Mouse (Mus musculus) brain, embryonic 14.5 days (tissue): ENCODE results near the gene Sergef. TPM values are rescaled to one million over a fixed set of nuclear protein-coding genes. Genes with fewer than 3 reads are reported as not detected.

Source experiments
- DNase-seq: peaks from one replicate; pipeline ENCODE4 v3.0.0-alpha.2; 2011; ENCODE audit warnings: low read depth
- CTCF ChIP-seq: fragments of 200-500 bp; IDR thresholded peaks from 2 replicates; pipeline ENCODE4 v1.5.1; 2012; ENCODE audit warnings: inconsistent platforms, mild to moderate bottlenecking, moderate library complexity, borderline replicate concordance; ENCODE audit not compliant: insufficient read depth, insufficient read length; ENCODE audit errors: extremely low read depth
- POLR2A ChIP-seq: fragments of 200-500 bp; IDR thresholded peaks from 2 replicates; pipeline ENCODE4 v1.6.1; 2012; ENCODE audit warnings: mild to moderate bottlenecking, inconsistent platforms, borderline replicate concordance; ENCODE audit not compliant: poor library complexity, insufficient read depth, insufficient read length, severe bottlenecking; ENCODE audit errors: extremely low read depth
- polyA plus RNA-seq: library from polyadenylated mRNA; depleted of rRNA; stranded (reverse); fragments of >200 nt; gene quantifications from 2 replicates; pipeline ENCODE4 v1.2.3, GENCODE M21; 2012; rRNA removed

Gene Sergef
- polyA plus RNA-seq, 1 experiment, result 32.8 TPM

DNA sequence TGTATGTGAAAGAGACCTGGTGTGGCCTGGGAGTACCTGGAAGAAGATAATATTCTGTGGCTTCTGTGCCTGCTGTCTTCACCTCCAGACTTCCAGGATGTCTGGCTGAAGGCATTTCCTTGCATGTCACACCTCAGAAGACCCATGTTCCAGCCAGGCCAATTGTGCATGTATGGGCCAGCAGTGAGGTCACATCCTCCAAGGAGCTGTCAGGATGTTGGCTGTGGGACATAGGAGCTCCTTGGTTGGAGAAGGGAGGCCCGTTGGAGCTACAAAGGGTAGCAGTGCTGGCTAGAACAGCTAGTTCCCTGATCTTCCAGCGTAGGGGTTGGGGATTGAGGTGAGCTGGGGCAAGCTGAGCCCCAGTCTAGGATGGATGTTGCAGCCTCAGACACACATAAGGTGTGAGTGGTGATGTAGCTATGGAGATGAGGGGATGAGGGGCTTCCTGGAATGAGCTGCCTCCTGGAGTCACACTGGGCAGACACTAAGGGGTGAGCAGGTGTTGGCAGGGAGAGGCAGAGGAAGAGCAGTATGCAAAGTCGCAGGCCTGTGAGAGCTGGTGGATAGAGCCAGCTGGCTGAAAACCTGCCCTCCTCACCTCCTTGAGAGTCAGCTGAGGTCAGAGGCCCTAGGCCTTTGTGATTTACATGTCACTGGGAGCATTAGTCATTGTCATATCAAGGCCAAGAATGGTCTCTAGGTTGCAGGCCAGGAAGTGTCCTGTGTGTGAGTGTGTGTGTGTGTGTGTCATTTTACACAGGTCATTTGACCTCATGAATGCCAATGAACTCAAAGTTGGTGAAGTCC, 238.0 kb downstream of the Sergef start:
- DNase-seq, result no peak
- no peak for TF ChIP-seq POLR2A
- TF ChIP-seq CTCF, result no peak

DNA sequence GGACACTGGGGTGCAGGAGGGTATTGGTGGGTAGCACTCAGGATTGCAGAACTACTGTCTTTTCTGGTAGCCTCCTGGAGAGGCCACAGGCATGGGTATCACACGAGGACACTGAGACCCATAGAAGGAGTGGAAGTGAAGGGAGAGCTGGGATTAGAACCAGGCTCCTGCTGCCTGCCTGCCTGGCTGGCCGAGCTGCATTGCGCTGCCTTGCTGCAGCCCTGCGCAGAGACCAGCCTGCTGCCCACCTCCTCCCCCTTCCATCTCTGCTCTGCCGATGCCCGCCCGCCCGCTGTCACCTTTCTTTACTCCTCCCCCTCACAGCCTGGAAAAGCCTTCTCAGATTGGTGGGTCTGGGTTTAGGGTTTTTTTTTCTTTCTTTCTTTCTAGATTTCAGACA, 239.3 kb downstream of the Sergef start:
- TF ChIP-seq CTCF (no peak), POLR2A (no peak)

DNA sequence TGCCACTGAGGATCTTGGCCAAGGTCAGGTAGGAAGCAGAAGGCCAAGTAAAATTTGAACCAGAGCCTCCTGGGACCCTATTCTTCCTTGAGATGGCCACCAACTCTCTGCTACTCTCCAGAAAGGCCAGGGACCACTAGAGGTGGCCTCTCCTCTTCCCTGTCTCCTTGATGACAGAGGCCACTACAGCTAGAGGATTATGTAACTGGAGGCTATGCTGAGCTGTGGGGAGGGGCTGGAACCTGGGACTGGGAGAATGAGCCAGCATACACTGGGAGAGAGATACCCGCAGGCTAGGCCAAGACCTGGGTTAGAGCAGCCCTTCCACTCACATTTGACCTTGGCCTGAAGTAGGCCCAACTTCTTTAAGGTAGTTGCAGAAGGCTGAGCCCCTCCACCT, 239.9 kb downstream of the Sergef start:
- no peak for TF ChIP-seq POLR2A
- TF ChIP-seq CTCF, result no peak
- no peak for DNase-seq

More for the DNA sequence above, 239.3 kb downstream of the Sergef start:
- DNase-seq, result peak; percentile 55

DNA sequence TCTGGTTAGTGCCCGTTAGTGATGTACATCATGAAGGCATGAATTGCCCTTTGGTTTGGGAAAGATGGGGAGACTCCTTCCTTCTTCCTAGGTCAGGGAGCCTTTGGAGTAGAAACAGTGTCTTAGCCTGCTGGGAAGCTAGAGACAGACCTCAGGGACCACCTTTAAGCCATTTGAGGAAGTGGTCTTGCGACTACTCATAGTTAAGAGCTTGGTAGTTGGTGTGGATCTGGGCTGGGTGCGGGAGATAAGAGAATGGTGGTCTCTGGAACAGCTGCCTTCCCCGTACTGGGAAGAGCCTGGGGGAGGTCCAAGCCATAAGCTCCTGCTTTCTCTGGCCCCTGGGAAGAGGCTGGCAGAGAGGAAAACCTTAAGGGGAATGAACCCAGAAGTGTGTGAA, 241.0 kb downstream of the Sergef start:
- no peak for DNase-seq
- TF ChIP-seq POLR2A, result no peak
- no peak for TF ChIP-seq CTCF

DNA sequence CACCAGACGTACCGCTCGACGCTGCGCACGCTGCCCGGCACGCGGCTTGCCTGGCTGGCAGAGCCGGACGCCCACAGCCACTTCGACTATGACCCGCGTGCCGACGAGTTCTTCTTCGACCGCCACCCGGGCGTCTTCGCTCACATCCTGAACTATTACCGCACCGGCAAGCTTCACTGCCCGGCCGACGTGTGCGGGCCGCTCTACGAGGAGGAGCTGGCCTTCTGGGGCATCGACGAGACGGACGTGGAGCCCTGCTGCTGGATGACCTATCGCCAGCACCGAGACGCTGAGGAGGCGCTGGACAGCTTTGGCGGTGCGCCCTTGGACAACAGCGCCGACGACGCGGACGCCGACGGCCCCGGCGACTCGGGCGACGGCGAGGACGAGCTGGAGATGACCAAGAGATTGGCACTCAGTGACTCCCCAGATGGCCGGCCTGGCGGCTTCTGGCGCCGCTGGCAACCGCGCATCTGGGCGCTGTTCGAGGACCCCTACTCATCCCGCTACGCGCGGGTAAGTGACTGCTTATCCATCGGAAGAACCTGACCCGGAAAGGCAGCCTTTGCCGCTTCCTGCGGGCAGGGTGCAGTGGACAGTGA, 241.8 kb downstream of the Sergef start:
- TF ChIP-seq POLR2A (no peak), CTCF (no peak)
- DNase-seq, result peak; percentile 14

DNA sequence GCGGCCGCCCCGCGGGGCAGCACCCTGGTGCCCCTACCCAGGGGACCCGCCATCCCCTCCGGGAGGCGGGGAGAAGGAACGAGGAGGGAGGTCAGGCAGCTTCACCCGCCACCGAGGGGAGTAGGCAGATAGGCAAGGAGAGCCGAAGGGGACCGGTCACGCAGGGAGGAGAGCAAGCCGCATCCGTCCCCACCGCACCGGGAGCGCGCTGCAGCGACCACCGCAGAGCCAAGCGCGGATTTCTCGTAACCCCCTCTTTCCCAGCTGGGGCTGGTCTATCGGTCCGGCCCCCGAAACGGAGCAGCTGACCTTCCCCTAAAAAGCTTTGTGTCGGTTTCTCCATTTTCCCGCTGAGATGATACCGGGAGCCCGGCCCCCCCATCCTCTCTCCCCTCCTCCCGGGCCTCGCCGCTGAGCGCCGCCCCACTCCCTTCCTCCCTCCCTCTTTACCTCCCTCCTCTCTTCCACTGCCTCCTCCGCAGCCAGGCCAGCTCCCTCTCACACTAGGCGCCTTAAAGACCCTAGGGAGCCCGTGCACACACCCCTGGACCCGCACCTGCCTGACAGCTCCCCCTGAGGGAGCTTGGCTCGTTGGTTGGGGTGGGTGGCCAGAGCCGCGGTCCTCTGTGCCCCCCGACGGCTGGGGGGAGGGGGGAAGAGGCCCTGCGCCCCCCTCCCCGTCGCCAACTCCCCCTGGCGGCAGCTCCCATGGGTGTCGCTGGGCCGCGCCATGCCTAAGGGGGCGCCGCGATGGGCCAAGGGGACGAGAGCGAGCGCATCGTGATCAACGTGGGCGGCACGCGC, 242.5 kb downstream of the Sergef start:
- TF ChIP-seq POLR2A, result 0 out of 2 replicates have a peak, but pooled peaks have one; percentile 7
- TF ChIP-seq CTCF, result peak; percentile 46; the same call in 1 of the 2 replicates
- peak; percentile 74 for DNase-seq

DNA sequence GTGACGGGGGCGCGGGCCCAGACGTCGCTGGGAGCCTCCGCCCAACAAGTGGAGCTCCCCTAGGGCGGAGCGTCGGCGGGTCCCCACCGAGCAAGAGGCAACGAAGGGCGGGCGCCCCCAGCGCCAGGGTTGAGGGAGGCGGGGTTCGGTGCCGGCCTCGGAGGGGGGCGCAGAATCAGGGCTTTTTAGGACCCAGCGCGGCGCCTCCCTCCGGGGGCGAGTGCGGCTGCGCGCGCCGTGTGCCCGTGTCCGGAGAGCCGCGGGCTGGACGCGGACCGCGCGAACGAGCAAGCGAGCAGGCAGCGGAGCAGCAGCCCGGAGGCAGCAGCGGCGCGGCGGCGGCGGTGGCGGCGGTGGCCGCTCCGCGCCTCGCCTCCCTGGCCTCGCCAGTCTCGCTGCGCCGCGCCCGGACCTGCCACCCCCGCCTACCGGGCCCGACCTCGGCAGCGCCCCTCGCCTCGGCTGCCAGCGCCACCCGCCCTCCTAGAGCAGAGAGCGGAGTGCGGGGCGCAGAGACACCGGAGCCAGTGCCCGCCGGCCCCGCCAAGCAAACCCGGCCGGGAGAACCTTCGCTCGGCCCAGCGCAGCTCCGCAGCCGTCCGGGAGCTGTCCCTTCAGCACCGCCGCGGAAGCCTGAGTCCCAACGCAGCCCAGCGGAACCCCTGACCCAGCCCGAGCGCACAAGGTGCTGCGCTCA, 243.2 kb downstream of the Sergef start, which contains the start of gene Kcnc1:
Gene Kcnc1, plus strand, starts transcription at position 267 of the 697 bp plus-strand sequence.
- DNase-seq, result peak; percentile 89
- peak; percentile 4; the same call in 1 of the 2 replicates for TF ChIP-seq CTCF
- peak; percentile 74 for TF ChIP-seq POLR2A

DNA sequence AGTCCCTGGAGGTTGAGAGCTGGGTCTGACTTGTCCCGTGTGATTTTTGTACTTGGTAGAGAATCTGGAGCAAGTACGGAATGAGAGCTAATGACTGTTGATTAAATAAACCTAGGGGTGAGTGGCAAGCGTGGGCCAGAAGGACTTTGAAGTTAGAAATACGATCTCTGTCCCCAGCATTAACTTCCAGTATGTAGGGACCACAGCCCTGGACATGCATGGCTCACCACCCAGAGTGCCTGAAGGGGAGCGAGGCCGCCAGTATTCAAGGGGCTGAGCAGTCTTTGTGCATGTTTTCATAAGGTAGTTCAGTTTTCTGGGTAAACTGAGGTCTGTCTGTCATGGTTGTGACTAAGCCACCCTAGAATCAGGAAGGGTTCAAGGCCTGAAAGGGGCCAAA, 244.0 kb downstream of the Sergef start:
- DNase-seq, result no peak
- no peak for TF ChIP-seq CTCF
- no peak for TF ChIP-seq POLR2A

DNA sequence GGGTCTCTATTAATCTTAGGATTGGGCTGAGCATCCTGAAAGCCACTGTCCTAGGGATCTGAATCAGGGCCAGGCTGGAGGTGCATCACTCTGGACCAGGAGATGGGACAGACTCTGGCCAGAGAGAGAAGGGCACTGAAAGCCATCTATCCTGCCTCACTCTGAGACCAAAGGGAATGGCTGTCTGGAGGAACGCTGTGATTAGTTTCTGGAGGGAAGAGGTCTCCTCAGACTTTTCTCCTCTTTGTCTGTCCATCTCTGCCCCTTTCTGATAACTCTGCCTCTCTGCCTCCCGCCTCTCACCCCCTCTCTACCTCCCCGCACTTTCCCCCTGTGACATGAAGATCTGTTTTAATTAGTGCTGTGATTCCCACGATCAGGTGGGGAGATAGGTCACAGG, 244.7 kb downstream of the Sergef start:
- TF ChIP-seq POLR2A, result no peak
- TF ChIP-seq CTCF, result no peak
- DNase-seq, result no peak

DNA sequence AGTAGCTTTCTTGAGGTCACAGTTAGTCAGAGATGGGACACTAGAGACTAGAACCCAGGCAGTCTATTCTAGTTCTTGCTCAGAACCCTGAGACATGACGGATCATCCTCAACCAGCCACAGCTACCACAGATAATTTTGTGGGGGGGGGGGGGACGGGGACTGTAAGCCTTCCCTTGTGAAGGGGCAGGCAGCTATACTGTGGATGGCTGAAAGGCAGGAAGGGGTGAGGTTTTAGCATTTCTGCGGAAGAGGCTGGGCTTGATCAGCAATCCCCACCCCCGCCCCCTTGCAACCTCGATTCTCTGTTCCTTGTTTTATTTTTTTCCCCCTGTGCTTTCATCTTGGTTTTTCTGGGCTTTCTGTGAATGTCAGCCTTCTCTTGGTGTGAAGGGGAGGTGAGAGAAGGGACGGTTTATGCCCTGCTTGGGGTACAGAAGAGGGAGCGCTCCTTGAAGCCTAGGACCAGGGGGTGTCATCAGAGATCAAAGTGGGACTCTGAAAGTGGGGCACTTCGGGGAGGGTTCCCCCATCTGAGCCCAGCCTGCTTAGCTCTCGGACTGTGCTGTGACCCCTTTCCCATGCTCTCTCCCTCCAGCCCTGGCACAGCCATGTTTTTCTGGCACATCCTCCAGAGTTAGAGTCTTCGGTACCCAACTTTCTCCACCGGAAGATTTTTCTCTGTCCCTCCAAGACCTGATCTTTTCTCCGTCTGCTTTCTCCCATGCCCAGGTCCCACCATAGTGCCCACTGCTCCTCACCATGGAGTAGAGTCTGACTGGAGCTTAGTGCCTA, 245.7 kb downstream of the Sergef start:
- TF ChIP-seq POLR2A, result no peak
- no peak for TF ChIP-seq CTCF
- no peak for DNase-seq

Other genes starting within 250 kb of the Sergef start
- gene Kcnc1, start 243.3 kb downstream of the Sergef start, polyA plus RNA-seq, result 14.9 and 28.9 TPM in 2 replicates
- 0.21 and 0.27 TPM in 2 replicates for gene Tph1, start 32.7 kb upstream of the Sergef start, polyA plus RNA-seq
- 14.5 and 14.8 TPM in 2 replicates for gene Saal1, start 70.9 kb upstream of the Sergef start, polyA plus RNA-seq
- gene Saa3, start 75.9 kb upstream of the Sergef start, polyA plus RNA-seq, result not detected in 2 replicates
- gene Saa4, start 92.8 kb upstream of the Sergef start, polyA plus RNA-seq, result not detected in 2 replicates
- gene Saa1, start 103.2 kb upstream of the Sergef start, polyA plus RNA-seq, result 0.22 TPM in 1 of 2 replicates, not detected in the other
- gene Saa2, start 112.0 kb upstream of the Sergef start, polyA plus RNA-seq, result not detected in 2 replicates
- 22.6 and 24.6 TPM in 2 replicates for gene Hps5, start 156.3 kb upstream of the Sergef start, polyA plus RNA-seq
- gene Gtf2h1, start 156.3 kb upstream of the Sergef start, polyA plus RNA-seq, result 28.7 and 29.0 TPM in 2 replicates
- 286 and 288 TPM in 2 replicates for gene Ldha, start 201.7 kb upstream of the Sergef start, polyA plus RNA-seq
- gene Ldhc, start 221.4 kb upstream of the Sergef start, polyA plus RNA-seq, result 0.16 and 0.20 TPM in 2 replicates